Mouse (Mus musculus) 3134 (cell line): ENCODE measurements around the gene Ssxb3.
"Not testable (repeated sequence)": the region's sequence is repeated elsewhere in the genome, so short reads cannot be mapped to it uniquely, and the experiment has no call there.

ENCODE experiments used
- DNase-seq: peaks from one replicate; pipeline ENCODE4 v3.0.0-alpha.2; 2011; ENCODE audit warnings: low spot score; ENCODE audit not compliant: insufficient read length; ENCODE audit errors: extremely low read depth

The Ssxb3 gene

DNA sequence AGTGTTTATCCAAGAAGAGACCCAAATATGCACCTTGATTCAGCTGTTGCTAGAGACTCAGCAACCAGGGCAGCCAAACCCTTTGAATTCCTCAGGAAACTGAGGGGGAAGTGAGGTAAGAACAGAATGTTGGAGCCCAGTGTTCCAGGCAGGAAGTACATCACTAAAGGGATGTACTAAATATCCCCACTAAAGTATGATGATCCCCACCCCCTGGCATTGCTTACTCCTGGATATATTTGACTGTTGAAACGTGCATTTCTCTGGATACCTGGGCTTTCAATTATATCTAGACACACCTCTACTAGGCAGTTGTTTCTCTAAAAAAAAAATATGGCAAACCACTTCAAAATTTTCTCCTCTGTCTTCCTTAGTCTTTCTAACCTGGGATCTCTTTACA, at the start of gene Ssxb3:
Ssxb3 (minus strand) TSS at position 101 of the 400 bp plus-strand sequence.
- not testable (repeated sequence) for DNase-seq

- DNase-seq, result not testable (repeated sequence)
These were observed 43.5 kb downstream of the Ssxb3 start, which contains the start of gene Ssxb6 for GRCm38 (mm10) chrX:8548155-8548554. Gene Ssxb6 (minus strand): TSS chrX:8548255.
